Mouse (Mus musculus) midbrain, postnatal 0 days (tissue): ENCODE data around the gene Cry2. TPM values are rescaled to one million over a fixed set of nuclear protein-coding genes. Genes with fewer than 3 reads are reported as not detected.

Source experiments
- ATAC-seq: fragments of 200-750 bp; cut with Nextera tagmentation; 2 replicates; pipeline ENCODE4 v1.8.0; 2017; ENCODE audit warnings: moderate number of reproducible peaks, mild to moderate bottlenecking, moderate TSS enrichment, moderate library complexity; ENCODE audit not compliant: low FRiP score
- DNase-seq: peaks from one replicate; pipeline ENCODE4 v3.0.0-alpha.2; 2015; ENCODE audit warnings: low spot score
- H3K27ac ChIP-seq: fragments of 300-500 bp; sonication (generic); 2 replicates; pipeline ENCODE4 v1.5.1; 2014; ENCODE audit warnings: low read depth, mild to moderate bottlenecking, low read length, mixed read lengths
- H3K27me3 ChIP-seq: fragments of 300-500 bp; sonication (generic); 2 replicates; pipeline ENCODE4 v1.6.1; 2014; ENCODE audit warnings: low read length, control low read depth, mixed read lengths; ENCODE audit not compliant: insufficient read depth
- H3K36me3 ChIP-seq: fragments of 300-500 bp; sonication (generic); 2 replicates; pipeline ENCODE4 v1.6.1; 2014; ENCODE audit warnings: low read length, control low read depth, mixed read lengths; ENCODE audit not compliant: insufficient read depth
- H3K4me1 ChIP-seq: fragments of 300-500 bp; sonication (generic); 2 replicates; pipeline ENCODE4 v1.6.1; 2014; ENCODE audit warnings: mild to moderate bottlenecking, control low read depth, antibody characterized with exemption, low read length, mixed read lengths; ENCODE audit not compliant: insufficient read depth
- H3K4me2 ChIP-seq: fragments of 300-500 bp; sonication (generic); 2 replicates; pipeline ENCODE4 v1.6.1; 2014; ENCODE audit warnings: low read depth, mild to moderate bottlenecking, low read length, mixed read lengths; ENCODE audit not compliant: poor library complexity, severe bottlenecking
- H3K4me3 ChIP-seq: fragments of 300-500 bp; sonication (generic); 2 replicates; pipeline ENCODE4 v1.5.1; 2014; ENCODE audit warnings: low read depth, mild to moderate bottlenecking, low read length, moderate library complexity
- H3K9ac ChIP-seq: fragments of 300-500 bp; sonication (generic); replicated peaks from 2 replicates; pipeline ENCODE4 v1.6.1; 2014; ENCODE audit warnings: mild to moderate bottlenecking, low read length, moderate library complexity, mixed read lengths; ENCODE audit not compliant: poor library complexity, severe bottlenecking
- H3K9me3 ChIP-seq: fragments of 300-500 bp; sonication (generic); 2 replicates; pipeline ENCODE4 v1.6.1; 2016; ENCODE audit warnings: low read length, control low read depth
- CTCF ChIP-seq: IDR thresholded peaks from 2 replicates; pipeline ENCODE4 v1.5.1; 2016; ENCODE audit warnings: antibody characterized with exemption, mild to moderate bottlenecking
- WGBS: fragments of 180-500 bp; shearing (Covaris S2); extraction: QIAGEN DNeasy Blood & Tissue Kit; methylation state at CpG from one replicate; pipeline ENCODE4 v1.1.7; 2014; 5-methylcytosine and 5-hydroxymethylcytosine counted together
- polyA plus RNA-seq: library from polyadenylated mRNA; unstranded; fragments of >200 nt; fragmentation: Nextera tagmentation; extraction: Ambion mirVana; gene quantifications from 2 replicates; pipeline ENCODE4 v1.2.1, GENCODE M21; 2015
- total RNA-seq: library from RNA; depleted of rRNA; stranded (reverse); fragments of >200 nt; gene quantifications from 2 replicates; pipeline ENCODE4 v1.2.3, GENCODE M21; 2014

Cry2 gene
- total and polyA plus RNA-seq, 2 experiments from 2014 or later = 41.9 to 55.2 TPM

GRCm38 (mm10) chr2:92381161-92381560 lies 52.7 kb downstream of the Cry2 start:
- no peak for TF ChIP-seq CTCF
- no peaks in the 10 kb centered on the region for H3K27me3 ChIP-seq
- DNase-seq (no peak), ATAC-seq (no peak)
- H3K9me3 ChIP-seq = no peaks in the 10 kb centered on the region
- H3K27ac ChIP-seq = no peak overlapping the region
- WGBS = 88% methylated on average over 5 of the region's 5 CpGs
- 0 out of 2 replicates have a peak, but pooled peaks cover 3% of the 10 kb centered on the region for H3K4me1 ChIP-seq
- no peak overlapping the region for H3K4me3 ChIP-seq
- H3K4me2 ChIP-seq = no peak overlapping the region
- H3K9ac ChIP-seq = no peak overlapping the region
- H3K36me3 ChIP-seq = peaks cover 73% of the 10 kb centered on the region

- H3K27ac ChIP-seq = no peak overlapping the region
- H3K36me3 ChIP-seq = peaks cover 67% of the 10 kb centered on the region
Observed at GRCm38 (mm10) chr2:92380495-92381050, 53.3 kb downstream of the Cry2 start.

GRCm38 (mm10) chr2:92379783-92380494 lies 53.9 kb downstream of the Cry2 start:
- H3K4me3 ChIP-seq = no peak overlapping the region
- ATAC-seq = no peak
- H3K27me3 ChIP-seq = no peaks in the 10 kb centered on the region
- H3K27ac ChIP-seq = no peak overlapping the region
- H3K9ac ChIP-seq = no peak overlapping the region
- H3K4me2 ChIP-seq = no peak overlapping the region
- TF ChIP-seq CTCF = no peak
- 75% methylated on average over 17 of the region's 17 CpGs for WGBS
- no peaks in the 10 kb centered on the region for H3K9me3 ChIP-seq
- DNase-seq = no peak
- H3K36me3 ChIP-seq = peaks cover 61% of the 10 kb centered on the region
- peaks cover 8% of the 10 kb centered on the region; the same call in 1 of the 2 replicates for H3K4me1 ChIP-seq

More at GRCm38 (mm10) chr2:92380495-92381050, 53.3 kb downstream of the Cry2 start:
- no peak for TF ChIP-seq CTCF
- Histone ChIP-seq H3K4me1 (peaks cover 8% of the 10 kb centered on the region; the same call in 1 of the 2 replicates), H3K9ac (no peak overlapping the region), H3K4me3 (no peak overlapping the region), H3K4me2 (no peak overlapping the region), H3K9me3 (no peaks in the 10 kb centered on the region), H3K27me3 (no peaks in the 10 kb centered on the region)
- DNase-seq (no peak), ATAC-seq (no peak)
- WGBS = 69% methylated on average over 6 of the region's 6 CpGs

GRCm38 (mm10) chr2:92377320-92377719 lies 56.5 kb downstream of the Cry2 start:
- Histone ChIP-seq H3K9me3 (no peaks in the 10 kb centered on the region), H3K4me3 (no peak overlapping the region), H3K9ac (no peak overlapping the region), H3K4me1 (peaks cover 14% of the 10 kb centered on the region; the same call in 1 of the 2 replicates), H3K4me2 (no peak overlapping the region), H3K27ac (no peak overlapping the region), H3K27me3 (no peaks in the 10 kb centered on the region), H3K36me3 (peaks cover 35% of the 10 kb centered on the region)
- WGBS = 93% methylated on average over 7 of the region's 7 CpGs
- no peak for TF ChIP-seq CTCF
- DNase-seq = no peak
- ATAC-seq = no peak

GRCm38 (mm10) chr2:92376300-92376699 lies 57.5 kb downstream of the Cry2 start:
- H3K36me3 ChIP-seq = peaks cover 25% of the 10 kb centered on the region
- peak overlapping the region; percentile 60; the same call in 1 of the 2 replicates for H3K4me3 ChIP-seq
- WGBS = 87% methylated on average over 6 of the region's 6 CpGs
- DNase-seq (no peak), ATAC-seq (no peak)
- peak overlapping the region; percentile 90 for H3K4me2 ChIP-seq
- H3K9ac ChIP-seq = no peak overlapping the region; the same call in 1 of the 2 replicates
- no peak overlapping the region for H3K27ac ChIP-seq
- no peaks in the 10 kb centered on the region for H3K9me3 ChIP-seq
- H3K27me3 ChIP-seq = no peaks in the 10 kb centered on the region
- H3K4me1 ChIP-seq = peaks cover 23% of the 10 kb centered on the region
- TF ChIP-seq CTCF = no peak

GRCm38 (mm10) chr2:92375788-92376187 lies 58.1 kb downstream of the Cry2 start:
- no peaks in the 10 kb centered on the region for H3K9me3 ChIP-seq
- DNase-seq (no peak), ATAC-seq (no peak)
- TF ChIP-seq CTCF = no peak
- peaks cover 28% of the 10 kb centered on the region for H3K4me1 ChIP-seq
- H3K27me3 ChIP-seq = no peaks in the 10 kb centered on the region
- H3K4me2 ChIP-seq = peak overlapping the region; percentile 90
- peak overlapping the region; percentile 60 for H3K4me3 ChIP-seq
- peak overlapping the region; percentile 74; the same call in 1 of the 2 replicates for H3K27ac ChIP-seq
- H3K9ac ChIP-seq = peak overlapping the region; percentile 60
- peaks cover 21% of the 10 kb centered on the region for H3K36me3 ChIP-seq
- 14% methylated on average over 10 of the region's 10 CpGs for WGBS
